Mouse (Mus musculus) ES-E14 (cell line): ENCODE measurements at regions not wholly inside any gene's neighbourhood (a gene's known extent, or its start where the extent isn't known, plus 50 kb on each side); places are given as distances from the start of the nearest gene placed in this dataset.
"Not testable (repeated sequence)": the region's sequence is repeated elsewhere in the genome, so short reads cannot be mapped to it uniquely, and the experiment has no call there.

Experiments used
- DNase-seq: peaks from one replicate; pipeline ENCODE4 v3.0.0-alpha.2; 2013; ENCODE audit warnings: low read depth, low spot score
- H3K27ac ChIP-seq: 2 replicates; pipeline ENCODE4 v1.5.1; 2012; ENCODE audit warnings: low read depth, mild to moderate bottlenecking, low read length, moderate library complexity, mixed read lengths; ENCODE audit not compliant: poor library complexity, insufficient read depth, severe bottlenecking
- H3K36me3 ChIP-seq: 2 replicates; pipeline ENCODE4 v1.6.1; 2012; ENCODE audit warnings: mild to moderate bottlenecking, low read length, moderate library complexity, mixed read lengths; ENCODE audit not compliant: control insufficient read depth, poor library complexity, insufficient read depth, severe bottlenecking
- H3K4me1 ChIP-seq, 2 experiments: fragments of 150-350 bp in 1 of 2; sonication (generic) in 1 of 2; 2 replicates each; pipeline ENCODE4 v1.6.1; 2012; ENCODE audit warnings: low read length in 2 of 2, mild to moderate bottlenecking in 1 of 2, mixed read lengths in 1 of 2; ENCODE audit not compliant: control insufficient read depth in 2 of 2, insufficient read depth in 2 of 2, poor library complexity in 1 of 2
- H3K4me3 ChIP-seq, 2 experiments: fragments of 150-350 bp in 1 of 2; sonication (generic) in 1 of 2; 2 replicates each; pipeline ENCODE4 v1.5.1; 2012; ENCODE audit warnings: low read length in 2 of 2, low read depth in 1 of 2, mild to moderate bottlenecking in 1 of 2, mixed read lengths in 1 of 2; ENCODE audit not compliant: insufficient read depth in 1 of 2, poor library complexity in 1 of 2, severe bottlenecking in 1 of 2
- H3K9ac ChIP-seq: 2 replicates; pipeline ENCODE4 v1.6.1; 2012; ENCODE audit warnings: low read depth, mild to moderate bottlenecking, low read length, mixed read lengths; ENCODE audit not compliant: poor library complexity, insufficient read depth, severe bottlenecking
- H3K9me3 ChIP-seq: fragments of 150-350 bp; sonication (generic); 2 replicates; pipeline ENCODE4 v1.6.1; 2012; ENCODE audit warnings: low read depth, mild to moderate bottlenecking, low read length; ENCODE audit not compliant: control insufficient read depth, insufficient read depth
- CHD2 ChIP-seq: IDR thresholded peaks from 2 replicates; pipeline ENCODE4 v1.6.1; 2014; ENCODE audit warnings: mild to moderate bottlenecking, low read depth, low read length, inconsistent platforms
- HCFC1 ChIP-seq: IDR thresholded peaks from 2 replicates; pipeline ENCODE4 v1.6.1; 2012; ENCODE audit warnings: low read length, inconsistent platforms, borderline replicate concordance; ENCODE audit not compliant: insufficient read depth
- MAFK ChIP-seq: IDR thresholded peaks from 2 replicates; pipeline ENCODE4 v1.6.1; 2014; ENCODE audit warnings: mild to moderate bottlenecking, low read depth, low read length, inconsistent platforms; ENCODE audit not compliant: insufficient read depth
- ZC3H11A ChIP-seq: IDR thresholded peaks from 2 replicates; pipeline ENCODE4 v1.6.1; 2012; ENCODE audit warnings: low read depth, mild to moderate bottlenecking, inconsistent platforms, low read length, borderline replicate concordance
- ZNF384 ChIP-seq: IDR thresholded peaks from 2 replicates; pipeline ENCODE4 v1.6.1; 2012; ENCODE audit warnings: low read depth, low read length, inconsistent platforms
- in situ Hi-C, 2 experiments: fragments of 600-800 bp; cut with MboI; formaldehyde crosslinking; loops; one replicate each; pipeline ENCODE4 v1.15.1; 2025; ENCODE audit warnings: low sequenced_read_pairs in 2 of 2, inconsistent platforms in 1 of 2; ENCODE audit not compliant: unreplicated experiment in 2 of 2

GRCm38 (mm10) chr3:18557201-18557600 is 609.0 kb downstream of the Cypt12 start:
- Histone ChIP-seq H3K27ac (no peak overlapping the region), H3K9me3 (no peaks in the 10 kb centered on the region), H3K4me1 (0 out of 4 replicates have a peak, but pooled peaks cover 0 to 2% of the 10 kb centered on the region in 2 experiments), H3K4me3 (peak overlapping the region in 1 of 2 experiments; percentile 53; a peak in 2 of 4 replicates), H3K9ac (no peak overlapping the region), H3K36me3 (no peaks in the 10 kb centered on the region)
- in situ Hi-C loops, result no loop called here
- TF ChIP-seq ZC3H11A (no peak), CHD2 (no peak)
- DNase-seq, result no peak

- no peak for TF ChIP-seq ZC3H11A
- no peak for TF ChIP-seq MAFK
- no peak for TF ChIP-seq CHD2
- no peak for TF ChIP-seq ZNF384
- no peak for TF ChIP-seq HCFC1
- in situ Hi-C loops, result no loop called here
- no peak overlapping the region for H3K4me3 ChIP-seq
- no peak for DNase-seq
- 0 out of 4 replicates have a peak, but pooled peaks cover 0 to 2% of the 10 kb centered on the region in 2 experiments for H3K4me1 ChIP-seq
- no peaks in the 10 kb centered on the region for H3K9me3 ChIP-seq
- H3K36me3 ChIP-seq, result no peaks in the 10 kb centered on the region
- H3K9ac ChIP-seq, result no peak overlapping the region
- no peak overlapping the region for H3K27ac ChIP-seq
Measured at GRCm38 (mm10) chr3:18560282-18560785, 612.1 kb downstream of the Cypt12 start.

DNA sequence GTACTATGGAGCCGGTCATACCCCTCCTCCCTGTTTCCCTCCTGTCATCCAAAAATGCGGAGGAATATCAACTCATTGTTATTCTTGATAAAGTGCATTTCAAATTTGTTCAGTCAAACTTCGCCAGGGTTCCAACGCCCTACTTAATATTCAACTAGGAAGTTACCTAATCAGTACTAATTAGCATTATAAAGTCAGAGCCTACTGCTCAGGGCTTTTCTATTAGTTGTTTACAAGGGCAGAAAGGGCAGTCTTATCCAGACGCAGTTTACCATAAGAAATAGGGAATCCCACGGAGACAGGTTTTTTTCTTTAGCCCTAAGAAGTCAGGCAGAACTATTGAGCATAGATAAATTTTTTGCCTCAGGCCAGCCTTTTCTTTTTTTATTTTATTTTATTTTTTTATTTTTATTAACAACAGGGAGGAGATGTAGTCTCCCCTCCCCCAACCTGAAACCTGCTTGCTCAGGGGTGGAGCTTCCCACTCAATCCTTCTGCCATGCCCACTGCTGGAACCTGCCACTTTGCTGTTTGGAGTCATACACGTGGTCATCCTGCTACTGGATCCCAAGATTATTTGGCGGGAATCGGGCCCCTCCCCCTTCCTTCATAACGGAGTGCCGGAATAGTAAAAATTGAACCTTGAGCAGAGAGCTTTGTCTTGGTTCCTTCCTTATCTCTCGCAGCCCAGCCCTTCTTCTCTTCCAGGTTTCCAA is 632.9 kb downstream of the Cypt12 start:
- H3K9ac ChIP-seq, H3K9me3 ChIP-seq, H3K36me3 ChIP-seq, H3K4me1 ChIP-seq, H3K27ac ChIP-seq, in situ Hi-C loops, H3K4me3 ChIP-seq, DNase-seq: not testable (repeated sequence)

GRCm38 (mm10) chr3:18620608-18621007 is 672.4 kb downstream of the Cypt12 start:
- in situ Hi-C loops, result no loop called here
- Histone ChIP-seq H3K9ac (no peak overlapping the region), H3K4me1 (peaks cover 4 to 9% of the 10 kb centered on the region in 2 experiments), H3K27ac (0 out of 2 replicates have a peak overlapping the region, but pooled peaks have one; percentile 64), H3K4me3 (no peak overlapping the region), H3K9me3 (no peaks in the 10 kb centered on the region), H3K36me3 (no peaks in the 10 kb centered on the region)
- TF ChIP-seq ZNF384 (no peak), MAFK (no peak), CHD2 (peak; percentile 68; the same call in 1 of the 2 replicates), ZC3H11A (no peak), HCFC1 (no peak)
- peak; percentile 58 for DNase-seq

GRCm38 (mm10) chr3:18623831-18624304 is 675.7 kb downstream of the Cypt12 start:
- peak; percentile 73; the same call in 1 of the 2 replicates for TF ChIP-seq CHD2
- peak; percentile 83 for TF ChIP-seq ZNF384
- peak; percentile 42; the same call in 1 of the 2 replicates for TF ChIP-seq MAFK
- no peak for TF ChIP-seq HCFC1
- TF ChIP-seq ZC3H11A, result peak; percentile 73; the same call in 1 of the 2 replicates
- in situ Hi-C loops, result no loop called here

More at GRCm38 (mm10) chr3:18623831-18624304, 675.7 kb downstream of the Cypt12 start:
- Histone ChIP-seq H3K9ac (no peak overlapping the region), H3K4me3 (no peak overlapping the region), H3K9me3 (no peaks in the 10 kb centered on the region), H3K27ac (peak overlapping the region; percentile 27; the same call in 1 of the 2 replicates), H3K4me1 (peaks cover 5 to 10% of the 10 kb centered on the region in 2 experiments), H3K36me3 (no peaks in the 10 kb centered on the region)
- peak; percentile 81 for DNase-seq
